Mouse (Mus musculus): ENCODE measurements around the gene Gm3629.
"Not testable (repeated sequence)": the region's sequence is repeated elsewhere in the genome, so short reads cannot be mapped to it uniquely, and the experiment has no call there.

DNA sequence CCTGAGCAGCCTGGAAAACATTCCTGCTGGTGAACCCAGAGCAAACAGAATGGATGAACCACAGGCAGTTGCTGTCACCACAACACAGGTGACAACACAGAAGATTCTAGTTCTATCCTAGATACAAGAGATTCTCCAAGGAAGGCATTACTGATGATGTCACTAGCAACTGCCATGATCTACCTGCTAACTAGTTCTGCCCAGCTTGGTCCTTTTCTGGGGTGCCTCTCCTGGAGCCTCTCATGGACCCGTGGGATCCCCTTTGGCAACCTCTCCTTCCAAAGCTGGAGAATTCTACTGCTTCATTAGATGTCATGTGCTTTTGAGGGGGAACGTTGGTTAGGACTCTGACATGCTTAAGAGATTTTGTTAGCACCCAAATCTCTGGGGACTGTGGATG is 53.2 kb downstream of the Gm3629 start, which contains the start of gene Gm8356:
- not testable (repeated sequence) for TF ChIP-seq POLR2A (IDR thresholded peaks at IDR 0.05; ENCODE audit: extremely low read depth, insufficient read depth, low read length); CTCF (IDR thresholded peaks at IDR 0.05; ENCODE audit: low read depth, low read length)

Data from liver, adult 2 months (tissue).